Mouse (Mus musculus): Measurements from ENCODE around the gene Metap2. TPM values are rescaled to one million over a fixed set of nuclear protein-coding genes. Genes with fewer than 3 reads are reported as not detected.

Metap2 gene
- polyA plus RNA-seq, 1 experiment from 2014 or later = 126 TPM

- Histone ChIP-seq H3K9ac (ENCODE audit: low read length) (no peak overlapping the region), H3K9me3 (ENCODE audit: control insufficient read depth, low read length) (no peaks in the 10 kb centered on the region), H3K4me2 (replicated peaks; ENCODE audit: low read depth) (no peak overlapping the region), H3K36me3 (ENCODE audit: control insufficient read depth, insufficient read depth, low read length) (no peaks in the 10 kb centered on the region), H3K4me1 (replicated peaks; ENCODE audit: control insufficient read depth, insufficient read depth) (no peaks in the 10 kb centered on the region), H3K27me3 (ENCODE audit: control insufficient read depth, insufficient read depth, low read length) (no peaks in the 10 kb centered on the region), H3K27ac (replicated peaks) (no peak overlapping the region), H3K4me3 (ENCODE audit: low read depth, low read length) (no peak overlapping the region)
- WGBS = 88% methylated on average over 20 of the region's 20 CpGs
- DNase-seq (ENCODE audit: low spot score) (no peak), ATAC-seq (ENCODE audit: low FRiP score, low TSS enrichment) (no peak)
- TF ChIP-seq CTCF (IDR thresholded peaks at IDR 0.05; ENCODE audit: low read depth) = no peak
- no peak for TF ChIP-seq EP300 (optimal IDR thresholded peaks at IDR 0.05)
These were observed 42.0 kb upstream of the Metap2 start for GRCm38 (mm10) chr10:93938844-93939271.

- H3K4me3 ChIP-seq (ENCODE audit: low read depth, low read length) = no peak overlapping the region
- no peaks in the 10 kb centered on the region for H3K27me3 ChIP-seq (ENCODE audit: control insufficient read depth, insufficient read depth, low read length)
- WGBS = 17% methylated on average over 9 of the region's 9 CpGs
- no peak overlapping the region for H3K9ac ChIP-seq (ENCODE audit: low read length)
- no peaks in the 10 kb centered on the region for H3K36me3 ChIP-seq (ENCODE audit: control insufficient read depth, insufficient read depth, low read length)
- ATAC-seq (ENCODE audit: low FRiP score, low TSS enrichment) = peak; percentile 78; the same call in 1 of the 2 replicates
- no peak overlapping the region for H3K4me2 ChIP-seq (replicated peaks; ENCODE audit: low read depth)
- peak; percentile 53 for DNase-seq (ENCODE audit: low spot score)
- TF ChIP-seq CTCF (IDR thresholded peaks at IDR 0.05; ENCODE audit: low read depth) (no peak), EP300 (optimal IDR thresholded peaks at IDR 0.05) (no peak)
- no peaks in the 10 kb centered on the region for H3K4me1 ChIP-seq (replicated peaks; ENCODE audit: control insufficient read depth, insufficient read depth)
- H3K27ac ChIP-seq (replicated peaks) = no peak overlapping the region
- H3K9me3 ChIP-seq (ENCODE audit: control insufficient read depth, low read length) = no peaks in the 10 kb centered on the region
These were observed 37.1 kb upstream of the Metap2 start for GRCm38 (mm10) chr10:93933980-93934379.

GRCm38 (mm10) chr10:93932861-93933260, 36.0 kb upstream of the Metap2 start:
- no peaks in the 10 kb centered on the region for H3K4me1 ChIP-seq (replicated peaks; ENCODE audit: control insufficient read depth, insufficient read depth)
- WGBS = 43% methylated on average over 5 of the region's 5 CpGs
- no peak overlapping the region for H3K4me2 ChIP-seq (replicated peaks; ENCODE audit: low read depth)
- ATAC-seq (ENCODE audit: low FRiP score, low TSS enrichment) (no peak), DNase-seq (ENCODE audit: low spot score) (no peak)
- no peak overlapping the region for H3K4me3 ChIP-seq (ENCODE audit: low read depth, low read length)
- no peaks in the 10 kb centered on the region for H3K36me3 ChIP-seq (ENCODE audit: control insufficient read depth, insufficient read depth, low read length)
- no peaks in the 10 kb centered on the region for H3K9me3 ChIP-seq (ENCODE audit: control insufficient read depth, low read length)
- H3K9ac ChIP-seq (ENCODE audit: low read length) = no peak overlapping the region
- H3K27me3 ChIP-seq (ENCODE audit: control insufficient read depth, insufficient read depth, low read length) = no peaks in the 10 kb centered on the region
- no peak for TF ChIP-seq EP300 (optimal IDR thresholded peaks at IDR 0.05)
- TF ChIP-seq CTCF (IDR thresholded peaks at IDR 0.05; ENCODE audit: low read depth) = no peak
- no peak overlapping the region for H3K27ac ChIP-seq (replicated peaks)

- Histone ChIP-seq H3K4me2 (replicated peaks; ENCODE audit: low read depth) (no peak overlapping the region), H3K4me3 (ENCODE audit: low read depth, low read length) (no peak overlapping the region), H3K27ac (replicated peaks) (no peak overlapping the region), H3K36me3 (ENCODE audit: control insufficient read depth, insufficient read depth, low read length) (no peaks in the 10 kb centered on the region), H3K4me1 (replicated peaks; ENCODE audit: control insufficient read depth, insufficient read depth) (no peaks in the 10 kb centered on the region), H3K27me3 (ENCODE audit: control insufficient read depth, insufficient read depth, low read length) (no peaks in the 10 kb centered on the region), H3K9me3 (ENCODE audit: control insufficient read depth, low read length) (no peaks in the 10 kb centered on the region), H3K9ac (ENCODE audit: low read length) (no peak overlapping the region)
- TF ChIP-seq CTCF (IDR thresholded peaks at IDR 0.05; ENCODE audit: low read depth) = no peak
- TF ChIP-seq EP300 (optimal IDR thresholded peaks at IDR 0.05) = no peak
- no peak for ATAC-seq (ENCODE audit: low FRiP score, low TSS enrichment)
- no peak for DNase-seq (ENCODE audit: low spot score)
- WGBS = 54% methylated on average over 5 of the region's 5 CpGs
These were observed 35.1 kb upstream of the Metap2 start for GRCm38 (mm10) chr10:93932020-93932419.

- H3K27ac ChIP-seq (replicated peaks) = no peak overlapping the region
- 71% methylated on average over 9 of the region's 9 CpGs for WGBS
These were observed 34.5 kb upstream of the Metap2 start for GRCm38 (mm10) chr10:93931431-93931830.

GRCm38 (mm10) chr10:93930236-93930824, 33.4 kb upstream of the Metap2 start:
- WGBS = 44% methylated on average over 4 of the region's 4 CpGs
- Histone ChIP-seq H3K4me3 (ENCODE audit: low read depth, low read length) (no peak overlapping the region), H3K9me3 (ENCODE audit: control insufficient read depth, low read length) (no peaks in the 10 kb centered on the region), H3K36me3 (ENCODE audit: control insufficient read depth, insufficient read depth, low read length) (no peaks in the 10 kb centered on the region), H3K4me1 (replicated peaks; ENCODE audit: control insufficient read depth, insufficient read depth) (no peaks in the 10 kb centered on the region), H3K27me3 (ENCODE audit: control insufficient read depth, insufficient read depth, low read length) (no peaks in the 10 kb centered on the region), H3K4me2 (replicated peaks; ENCODE audit: low read depth) (no peak overlapping the region), H3K9ac (ENCODE audit: low read length) (no peak overlapping the region), H3K27ac (replicated peaks) (no peak overlapping the region)
- TF ChIP-seq EP300 (optimal IDR thresholded peaks at IDR 0.05) (no peak), CTCF (IDR thresholded peaks at IDR 0.05; ENCODE audit: low read depth) (no peak)
- ATAC-seq (ENCODE audit: low FRiP score, low TSS enrichment) (no peak), DNase-seq (ENCODE audit: low spot score) (no peak)

More at GRCm38 (mm10) chr10:93931431-93931830, 34.5 kb upstream of the Metap2 start:
- ATAC-seq (ENCODE audit: low FRiP score, low TSS enrichment) = no peak
- H3K4me1 ChIP-seq (replicated peaks; ENCODE audit: control insufficient read depth, insufficient read depth) = no peaks in the 10 kb centered on the region
- DNase-seq (ENCODE audit: low spot score) = no peak
- no peaks in the 10 kb centered on the region for H3K27me3 ChIP-seq (ENCODE audit: control insufficient read depth, insufficient read depth, low read length)
- no peak overlapping the region for H3K4me3 ChIP-seq (ENCODE audit: low read depth, low read length)
- no peak overlapping the region for H3K9ac ChIP-seq (ENCODE audit: low read length)
- no peak overlapping the region for H3K4me2 ChIP-seq (replicated peaks; ENCODE audit: low read depth)
- no peaks in the 10 kb centered on the region for H3K9me3 ChIP-seq (ENCODE audit: control insufficient read depth, low read length)
- H3K36me3 ChIP-seq (ENCODE audit: control insufficient read depth, insufficient read depth, low read length) = no peaks in the 10 kb centered on the region
- TF ChIP-seq EP300 (optimal IDR thresholded peaks at IDR 0.05) (no peak), CTCF (IDR thresholded peaks at IDR 0.05; ENCODE audit: low read depth) (no peak)

All from stomach, postnatal 0 days (tissue).